Mouse (Mus musculus) thymus, adult 2 months (tissue): ENCODE data around the gene Cnot3.

ENCODE experiments used
- CTCF ChIP-seq: fragments of 200-500 bp; IDR thresholded peaks from 2 replicates; pipeline ENCODE4 v1.5.1; 2012; ENCODE audit warnings: mild to moderate bottlenecking, control low read depth, low read length, moderate library complexity, borderline replicate concordance; ENCODE audit not compliant: control insufficient read depth, poor library complexity, insufficient read depth; ENCODE audit errors: extremely low read depth
- POLR2A ChIP-seq: fragments of 200-500 bp; IDR thresholded peaks from 2 replicates; pipeline ENCODE4 v1.6.1; 2012; ENCODE audit warnings: mild to moderate bottlenecking, low read length, control low read depth, moderate library complexity; ENCODE audit not compliant: control insufficient read depth, poor library complexity, insufficient read depth; ENCODE audit errors: extremely low read depth

GRCm38 (mm10) chr7:3692382-3692986, 47.4 kb downstream of the Cnot3 start, which contains the start of gene Tsen34:
- TF ChIP-seq CTCF (no peak), POLR2A (no peak; the same call in 1 of the 2 replicates)
